Mouse (Mus musculus) MEL (cell line): ENCODE measurements around the gene Gpr84.
A peak's percentile ranks its signal among the peaks of the same experiment; 100 is the strongest.

Experiments
- BHLHE40 ChIP-seq: IDR thresholded peaks from 2 replicates; pipeline ENCODE4 v1.6.1; 2012; ENCODE audit warnings: low read depth, mild to moderate bottlenecking, inconsistent platforms, low read length, improper control_type of control experiment, borderline replicate concordance
- CTCF ChIP-seq, 3 experiments: IDR thresholded peaks in 2 of 3; conservative IDR thresholded peaks in 1 of 3; 2 replicates each; pipeline ENCODE4 v1.5.1; 2011 to 2012; ENCODE audit warnings: low read length in 3 of 3, low read depth in 2 of 3, mild to moderate bottlenecking in 2 of 3, improper control_type of control experiment in 1 of 3, inconsistent platforms in 1 of 3, mixed read lengths in 1 of 3, moderate library complexity in 1 of 3; ENCODE audit not compliant: control insufficient read depth in 1 of 3, insufficient read depth in 1 of 3, poor library complexity in 1 of 3, severe bottlenecking in 1 of 3
- E2F4 ChIP-seq: IDR thresholded peaks from 2 replicates; pipeline ENCODE4 v1.6.1; 2011; ENCODE audit warnings: low read depth, low read length, improper control_type of control experiment, borderline replicate concordance
- ELF1 ChIP-seq: IDR thresholded peaks from 2 replicates; pipeline ENCODE4 v1.6.1; 2014; ENCODE audit warnings: low read depth, mild to moderate bottlenecking, inconsistent platforms, low read length, improper control_type of control experiment, moderate library complexity
- EP300 ChIP-seq, 2 experiments: IDR thresholded peaks; 2 replicates each; pipeline ENCODE4 v1.6.1; 2011; ENCODE audit warnings: improper control_type of control experiment in 2 of 2, low read length in 2 of 2, low read depth in 1 of 2, mild to moderate bottlenecking in 1 of 2
- ETS1 ChIP-seq: IDR thresholded peaks from 2 replicates; pipeline ENCODE4 v1.6.1; 2012; ENCODE audit warnings: low read depth, mild to moderate bottlenecking, inconsistent platforms, low read length, improper control_type of control experiment, moderate library complexity
- MYC ChIP-seq: IDR thresholded peaks from 2 replicates; pipeline ENCODE4 v1.6.1; 2011; ENCODE audit warnings: low read depth, mild to moderate bottlenecking, low read length, improper control_type of control experiment, moderate library complexity
- POLR2A ChIP-seq, 2 experiments: IDR thresholded peaks; 2 replicates each; pipeline ENCODE4 v1.6.1; 2011 to 2012; ENCODE audit warnings: low read length in 2 of 2, mild to moderate bottlenecking in 2 of 2, control low read depth in 1 of 2, improper control_type of control experiment in 1 of 2, low read depth in 1 of 2, moderate library complexity in 1 of 2; ENCODE audit not compliant: control insufficient read depth in 1 of 2, insufficient read depth in 1 of 2, poor library complexity in 1 of 2
- POLR2AphosphoS2 ChIP-seq: IDR thresholded peaks from 2 replicates; pipeline ENCODE4 v1.6.1; 2011; ENCODE audit warnings: low read length, improper control_type of control experiment
- POLR2AphosphoS5 ChIP-seq: IDR thresholded peaks from 2 replicates; pipeline ENCODE4 v1.6.1; 2012; ENCODE audit warnings: low read depth, borderline replicate concordance, mild to moderate bottlenecking, inconsistent platforms, low read length, moderate library complexity, mixed read lengths
- RAD21 ChIP-seq: IDR thresholded peaks from 2 replicates; pipeline ENCODE4 v1.6.1; 2011; ENCODE audit warnings: mild to moderate bottlenecking, low read depth, low read length, improper control_type of control experiment
- TBP ChIP-seq: IDR thresholded peaks from 2 replicates; pipeline ENCODE4 v1.8.0; 2011; ENCODE audit warnings: low read depth, low read length, improper control_type of control experiment
- USF2 ChIP-seq, 2 experiments: IDR thresholded peaks; 2 replicates each; pipeline ENCODE4 v1.6.1; 2011 to 2012; ENCODE audit warnings: improper control_type of control experiment in 2 of 2, low read length in 2 of 2, borderline replicate concordance in 1 of 2, inconsistent platforms in 1 of 2, low read depth in 1 of 2, mild to moderate bottlenecking in 1 of 2; ENCODE audit not compliant: insufficient read depth in 1 of 2
- ZC3H11A ChIP-seq: IDR thresholded peaks from 2 replicates; pipeline ENCODE4 v1.6.1; 2012; ENCODE audit warnings: low read depth, mild to moderate bottlenecking, inconsistent platforms, low read length, improper control_type of control experiment

- no peak for TF ChIP-seq CTCF (IDR thresholded peaks at IDR 0.05 in 2 of 3, conservative IDR thresholded peaks at IDR 0.05 in 1 of 3; ENCODE audit: control insufficient read depth in 1 of 3, insufficient read depth in 1 of 3, low read depth in 2 of 3, low read length in 3 of 3, poor library complexity in 1 of 3, severe bottlenecking in 1 of 3)
- no peak; a peak in 1 of 4 replicates for TF ChIP-seq POLR2A (IDR thresholded peaks at IDR 0.05; ENCODE audit: control insufficient read depth in 1 of 2, insufficient read depth in 1 of 2, low read depth in 1 of 2, low read length in 2 of 2, poor library complexity in 1 of 2)
- TF ChIP-seq POLR2AphosphoS5 = no peak
- TF ChIP-seq ELF1 = no peak
- TF ChIP-seq POLR2AphosphoS2 = no peak
- TF ChIP-seq BHLHE40 = no peak
- no peak for TF ChIP-seq ZC3H11A
- no peak for TF ChIP-seq USF2 (IDR thresholded peaks at IDR 0.05; ENCODE audit: borderline replicate concordance in 1 of 2, insufficient read depth in 1 of 2, low read depth in 1 of 2, low read length in 2 of 2)
- TF ChIP-seq MYC = no peak
- no peak for TF ChIP-seq E2F4
- no peak for TF ChIP-seq RAD21
- no peak for TF ChIP-seq EP300 (IDR thresholded peaks at IDR 0.05; ENCODE audit: low read depth in 1 of 2, low read length in 2 of 2)
- no peak for TF ChIP-seq ETS1
- TF ChIP-seq TBP = peak; percentile 65; the same call in 1 of the 2 replicates
Measured at GRCm38 (mm10) chr15:103259162-103259561, 51.2 kb downstream of the Gpr84 start.
